Mouse (Mus musculus) cerebellum, postnatal 36 days (tissue): Measurements from ENCODE around the gene Mapt.

ENCODE experiments used
- DNase-seq, 2 experiments: peaks; one replicate each; pipeline ENCODE4 v3.0.0; 2021 to 2022; ENCODE audit warnings: mixed read lengths in 2 of 2

Mapt gene

GRCm38 (mm10) chr11:104278222-104278621 lies 47.0 kb downstream of the Mapt start:
- DNase-seq = peak; percentile 83 to 88

DNA sequence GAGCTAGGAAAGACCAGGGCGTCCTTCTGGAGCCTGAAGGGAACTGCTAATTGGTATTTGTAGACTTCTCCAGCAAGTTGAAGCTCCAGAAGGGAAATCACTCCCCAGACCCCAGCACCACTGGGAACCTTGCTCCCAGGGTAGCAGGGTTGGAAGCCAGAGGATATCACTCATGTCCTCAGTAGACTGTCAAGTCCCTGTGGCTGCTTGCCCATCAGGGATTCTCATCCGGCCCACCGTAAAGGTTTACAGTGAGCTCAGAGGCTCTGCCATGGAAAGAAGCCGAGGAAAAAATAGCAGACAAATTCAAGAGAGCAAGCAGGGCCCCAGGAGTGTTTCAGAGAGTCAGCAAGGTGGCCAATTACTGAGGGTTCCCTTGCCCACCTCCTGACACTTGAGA lies 47.9 kb downstream of the Mapt start:
- no peak for DNase-seq

- DNase-seq = peak in 1 of 2 experiments; percentile 40
Measured at GRCm38 (mm10) chr11:104279538-104279937, 48.3 kb downstream of the Mapt start.

DNA sequence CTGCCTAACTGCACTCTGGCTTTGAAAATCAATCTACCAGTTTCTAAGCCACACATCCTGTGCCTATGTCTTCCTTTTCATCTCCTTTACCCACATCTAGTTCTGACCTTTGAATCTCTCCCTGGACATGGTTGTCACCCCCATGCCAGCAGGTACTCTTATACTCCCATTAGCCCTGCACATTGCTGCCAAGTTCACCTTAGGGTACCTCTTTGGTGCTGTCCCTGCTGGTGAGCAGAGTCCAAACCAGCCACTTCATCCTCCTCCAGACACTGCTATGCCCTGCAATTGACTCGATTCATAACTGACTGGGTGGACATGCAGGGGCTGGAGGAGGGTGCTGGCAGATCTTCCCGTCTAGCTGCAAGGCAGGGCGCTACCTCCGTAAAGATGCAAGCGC lies 50.3 kb downstream of the Mapt start:
- no peak for DNase-seq

DNA sequence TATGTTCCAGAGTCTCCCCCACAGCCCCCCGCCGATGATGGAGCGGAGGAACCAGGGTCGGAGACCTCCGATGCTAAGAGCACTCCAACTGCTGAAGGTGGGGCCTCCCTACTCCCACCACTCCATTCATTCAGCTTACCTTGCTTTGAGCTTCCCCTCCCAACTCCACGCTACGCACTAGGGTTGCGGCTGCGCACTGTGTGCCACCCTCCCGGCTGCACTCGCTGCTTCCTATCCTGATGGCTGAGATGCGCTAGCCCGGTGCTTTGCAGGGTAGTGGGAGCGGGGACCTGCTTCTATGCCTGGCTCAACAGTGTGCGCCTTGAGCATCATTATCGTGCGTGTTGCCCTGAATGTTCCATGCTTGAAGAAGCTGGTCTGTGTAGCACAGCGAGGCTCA lies 55.9 kb downstream of the Mapt start:
- no peak for DNase-seq

DNA sequence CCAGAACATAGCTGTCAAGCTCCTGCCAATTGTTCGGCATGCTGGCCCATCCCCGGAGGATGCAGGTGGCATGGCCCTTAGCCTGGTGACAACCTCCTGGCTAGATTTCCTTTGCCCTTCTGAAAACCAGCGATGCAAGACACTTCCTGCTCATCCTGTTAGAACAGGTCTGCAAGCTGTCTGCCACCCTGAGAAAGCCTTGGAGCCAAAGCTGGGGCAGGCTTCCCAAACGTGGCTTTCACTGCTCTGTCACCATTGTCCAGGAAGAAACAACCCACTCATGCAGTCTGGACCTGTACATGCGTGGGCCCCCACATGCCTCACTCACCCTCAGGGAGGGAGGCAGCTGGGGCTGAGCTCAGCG lies 57.6 kb downstream of the Mapt start:
- peak; percentile 88 to 89 for DNase-seq

DNA sequence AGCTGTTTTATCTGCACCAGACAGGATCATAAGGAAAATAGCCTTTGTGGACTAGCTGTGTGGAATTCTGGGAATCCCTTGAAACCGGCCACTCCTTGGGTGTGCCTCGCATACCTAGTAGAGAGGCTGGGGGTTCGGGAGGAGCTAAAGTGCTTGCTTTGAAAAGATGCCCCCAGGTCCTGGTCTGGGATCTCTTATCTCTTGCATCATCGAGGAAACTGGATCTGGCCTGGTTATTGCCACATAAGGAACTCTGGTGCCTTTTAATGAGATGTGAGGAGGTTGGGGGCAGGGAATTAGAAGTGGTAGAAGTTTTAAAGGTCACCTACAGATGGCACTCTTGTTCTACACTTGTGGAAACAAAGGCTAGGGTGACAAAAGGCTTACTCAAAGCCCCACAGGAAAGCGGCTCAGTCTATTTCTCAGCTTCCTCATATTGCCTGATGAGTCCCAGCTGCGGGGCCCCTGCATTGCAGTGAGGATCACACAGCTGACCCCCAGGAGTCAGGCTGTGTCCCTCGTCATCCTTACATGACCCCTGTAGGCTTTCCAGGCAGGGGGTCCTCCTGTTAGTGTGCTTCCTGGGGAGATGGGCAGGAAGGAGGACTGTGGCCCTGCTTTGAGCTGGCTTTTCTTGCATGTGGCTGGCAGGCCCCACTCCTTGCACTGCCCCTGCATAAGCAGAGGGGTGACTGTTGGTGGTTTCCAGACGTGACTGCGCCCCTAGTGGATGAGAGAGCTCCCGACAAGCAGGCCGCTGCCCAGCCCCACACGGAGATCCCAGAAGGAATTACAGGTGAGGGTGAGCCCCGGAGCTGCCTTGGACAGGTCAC lies 58.2 kb downstream of the Mapt start:
- peak; percentile 80 to 85 for DNase-seq

GRCm38 (mm10) chr11:104292443-104293220 lies 61.4 kb downstream of the Mapt start:
- no peak for DNase-seq

- no peak for DNase-seq
Measured at GRCm38 (mm10) chr11:104293241-104293640, 62.1 kb downstream of the Mapt start.

- no peak for DNase-seq
Measured at GRCm38 (mm10) chr11:104295145-104295544, 64.0 kb downstream of the Mapt start.

DNA sequence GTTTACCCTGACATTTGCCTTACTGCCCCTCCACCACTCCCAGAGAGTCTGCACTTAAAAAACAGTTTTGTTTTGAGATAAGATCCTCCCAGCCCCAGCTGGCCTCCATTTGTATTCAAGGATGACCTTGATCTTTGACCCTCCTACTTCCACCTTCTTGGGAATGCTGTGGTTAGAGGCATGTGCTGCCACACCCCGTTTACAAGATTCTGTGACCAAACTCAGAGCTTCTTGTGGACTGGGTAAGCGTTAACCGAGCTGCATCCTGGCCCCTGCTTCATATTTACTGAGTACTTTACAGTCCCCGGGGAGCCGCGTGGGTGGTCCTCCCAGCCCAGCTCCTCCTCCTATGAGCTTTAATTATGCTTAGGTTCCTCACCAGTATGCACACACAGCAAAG lies 64.5 kb downstream of the Mapt start:
- no peak for DNase-seq

GRCm38 (mm10) chr11:104297671-104298070 lies 66.5 kb downstream of the Mapt start:
- DNase-seq = no peak

- no peak for DNase-seq
Measured at GRCm38 (mm10) chr11:104302628-104303027, 71.4 kb downstream of the Mapt start.

DNA sequence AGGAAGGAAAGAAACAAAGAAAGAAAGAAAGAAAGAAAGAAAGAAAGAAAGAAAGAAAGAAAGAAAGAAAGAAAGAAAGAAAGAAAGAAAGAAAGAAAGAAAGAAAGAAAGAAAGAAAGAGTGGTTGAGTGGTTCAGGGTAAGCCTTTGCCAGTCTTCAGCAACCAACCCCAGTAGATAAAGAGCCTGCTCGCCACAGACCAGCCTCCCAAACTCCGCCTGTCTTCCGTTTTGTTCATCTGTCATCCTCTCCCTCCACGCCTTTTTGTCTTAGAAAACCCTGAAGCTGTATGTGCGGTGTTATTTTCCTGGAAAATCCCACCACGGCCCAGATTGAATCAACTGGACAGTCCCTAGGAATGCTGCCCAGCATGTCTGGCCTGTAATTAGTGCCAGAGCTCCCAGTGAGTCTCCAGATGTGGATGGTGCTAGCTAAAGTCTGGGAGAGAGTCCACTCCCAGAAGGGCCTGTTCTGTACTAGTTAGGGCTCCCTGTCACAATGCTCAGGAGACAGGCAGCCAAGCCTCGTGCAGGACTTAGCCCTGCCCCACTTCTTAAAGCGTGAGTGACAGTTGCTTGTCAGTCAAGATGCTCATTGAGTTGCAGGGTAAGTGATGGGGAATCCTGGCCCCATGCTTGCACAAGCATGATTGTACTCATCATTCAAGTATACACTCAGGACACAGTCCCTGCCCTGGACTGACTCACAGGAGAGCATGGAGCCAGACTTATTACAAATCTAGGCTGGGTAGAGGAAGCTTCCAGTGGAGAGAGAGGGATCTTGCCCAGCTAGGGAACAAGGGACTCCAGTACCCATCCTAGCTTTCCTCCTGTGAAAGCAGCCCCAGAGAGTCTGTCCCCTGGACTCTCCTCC lies 72.1 kb downstream of the Mapt start:
- no peak for DNase-seq

- no peak for DNase-seq
Measured at GRCm38 (mm10) chr11:104305711-104306110, 74.5 kb downstream of the Mapt start.

DNA sequence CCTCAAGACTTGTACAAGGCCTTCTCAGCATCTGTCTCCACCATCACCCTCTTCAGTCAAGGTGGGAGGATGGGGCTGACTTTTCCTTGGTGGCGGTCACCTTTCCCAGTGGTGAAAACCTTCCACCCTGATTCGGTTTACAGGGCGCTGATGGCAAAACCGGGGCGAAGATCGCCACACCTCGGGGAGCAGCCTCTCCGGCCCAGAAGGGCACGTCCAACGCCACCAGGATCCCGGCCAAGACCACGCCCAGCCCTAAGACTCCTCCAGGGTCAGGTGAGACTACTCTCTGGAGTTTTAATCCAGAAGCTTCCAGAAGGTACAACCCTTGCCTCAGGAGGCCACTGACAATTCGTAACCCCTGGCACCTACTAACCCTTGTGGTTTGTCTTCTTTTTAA lies 75.3 kb downstream of the Mapt start:
- DNase-seq = no peak

- no peak for DNase-seq
Measured at GRCm38 (mm10) chr11:104307136-104307535, 75.9 kb downstream of the Mapt start.

GRCm38 (mm10) chr11:104309377-104310225 lies 78.4 kb downstream of the Mapt start:
- DNase-seq = no peak

DNA sequence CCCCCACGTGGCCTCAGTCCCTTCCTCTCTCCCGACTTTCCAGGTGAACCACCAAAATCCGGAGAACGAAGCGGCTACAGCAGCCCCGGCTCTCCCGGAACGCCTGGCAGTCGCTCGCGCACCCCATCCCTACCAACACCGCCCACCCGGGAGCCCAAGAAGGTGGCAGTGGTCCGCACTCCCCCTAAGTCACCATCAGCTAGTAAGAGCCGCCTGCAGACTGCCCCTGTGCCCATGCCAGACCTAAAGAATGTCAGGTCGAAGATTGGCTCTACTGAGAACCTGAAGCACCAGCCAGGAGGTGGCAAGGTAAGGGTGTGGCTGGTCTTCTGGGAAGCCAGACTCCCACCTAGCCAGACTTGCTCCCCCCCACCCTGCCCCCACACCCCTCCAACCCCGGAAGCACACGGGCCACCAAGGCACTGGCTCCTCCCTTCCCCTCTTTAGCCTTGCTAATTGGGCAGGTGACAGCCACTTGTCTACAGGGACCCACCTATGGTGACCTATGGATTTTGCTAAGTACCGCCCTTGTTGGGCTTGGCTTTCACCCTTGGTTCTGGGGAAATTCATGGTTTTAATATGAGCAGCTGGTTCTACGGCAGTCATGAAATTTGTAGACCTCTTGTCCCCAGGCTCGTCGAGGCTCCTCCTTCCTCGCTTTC lies 79.2 kb downstream of the Mapt start:
- DNase-seq = no peak

DNA sequence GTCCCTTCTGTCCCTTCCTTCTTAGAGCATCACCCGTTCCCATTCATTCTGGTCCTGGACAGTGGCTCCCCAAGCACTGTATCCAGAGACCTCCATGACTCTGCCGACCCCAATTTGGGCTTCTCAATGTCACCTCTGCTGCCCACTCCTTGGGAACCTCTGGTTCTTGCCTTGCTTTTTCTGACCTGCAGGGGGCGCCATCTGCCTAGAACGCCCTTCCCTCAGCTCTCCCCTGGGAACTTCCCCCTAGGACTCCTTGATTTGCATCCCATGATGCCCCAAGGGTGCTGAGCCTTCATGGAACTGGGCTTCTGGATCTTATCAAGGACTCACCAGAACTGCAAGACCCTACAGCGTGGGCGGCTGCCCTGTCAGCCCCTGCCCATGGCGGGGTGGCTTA lies 80.5 kb downstream of the Mapt start:
- DNase-seq = no peak

GRCm38 (mm10) chr11:104315703-104316102 lies 84.5 kb downstream of the Mapt start:
- peak; percentile 83 to 84 for DNase-seq
